Mouse (Mus musculus): Measurements from ENCODE around the gene 4931406C07Rik. TPM values are rescaled to one million over a fixed set of nuclear protein-coding genes. Genes with fewer than 3 reads are reported as not detected.

Gene 4931406C07Rik
- polyA plus RNA-seq, 1 experiment from 2014 or later: 13.8 TPM

- ATAC-seq (ENCODE audit: low read depth): no peak
- Histone ChIP-seq H3K36me3 (no peaks in the 10 kb centered on the region), H3K9ac (no peak overlapping the region), H3K4me2 (no peak overlapping the region), H3K27ac (replicated peaks) (no peak overlapping the region), H3K4me1 (replicated peaks) (peaks cover 5% of the 10 kb centered on the region), H3K27me3 (no peaks in the 10 kb centered on the region), H3K4me3 (no peak overlapping the region), H3K9me3 (no peaks in the 10 kb centered on the region)
- whole genome bisulfite sequencing: 90% methylated on average over 1 of the region's 1 CpGs
Observed at GRCm38 (mm10) chr9:15233604-15234003, 72.6 kb downstream of the 4931406C07Rik start.

Small RNA genes within 50 kb of the gene (microRNA-seq; reads per million reads assigned to microRNA genes)
- gene Gm49349 (not detected), gene mmu-mir-7650 (not detected)

Other genes starting within 250 kb of the 4931406C07Rik start
- gene Hephl1, start 194.3 kb downstream of the 4931406C07Rik start, polyA plus RNA-seq (2015; fragmentation: Nextera tagmentation; extraction: Ambion mirVana): not detected in 2 replicates
- gene Vstm5, start 67.4 kb downstream of the 4931406C07Rik start, polyA plus RNA-seq (2015; fragmentation: Nextera tagmentation; extraction: Ambion mirVana): 16.4 and 19.7 TPM in 2 replicates
- 37.9 and 41.0 TPM in 2 replicates for gene Med17, start 26.5 kb downstream of the 4931406C07Rik start, polyA plus RNA-seq (2015; fragmentation: Nextera tagmentation; extraction: Ambion mirVana)
- 50.8 and 53.0 TPM in 2 replicates for gene Taf1d, start 234 bp downstream of the 4931406C07Rik start, polyA plus RNA-seq (2015; fragmentation: Nextera tagmentation; extraction: Ambion mirVana)
- 13.7 and 13.9 TPM in 2 replicates for gene Cep295, start 51.3 kb upstream of the 4931406C07Rik start, polyA plus RNA-seq (2015; fragmentation: Nextera tagmentation; extraction: Ambion mirVana)
- gene Smco4, start 187.0 kb upstream of the 4931406C07Rik start, polyA plus RNA-seq (2015; fragmentation: Nextera tagmentation; extraction: Ambion mirVana): 0.32 and 0.52 TPM in 2 replicates

All from neural tube, embryonic 13.5 days (tissue).